Mouse (Mus musculus): ENCODE data around the gene Hist1h2af.

Hist1h2af gene

GRCm38 (mm10) chr13:23533560-23534367 is at the start of gene Hist1h2af:
Hist1h2af (plus strand) TSS chr13:23533906.
- DNase-seq (ENCODE audit: low spot score in 2 of 2): peak; percentile 31 to 53

DNA sequence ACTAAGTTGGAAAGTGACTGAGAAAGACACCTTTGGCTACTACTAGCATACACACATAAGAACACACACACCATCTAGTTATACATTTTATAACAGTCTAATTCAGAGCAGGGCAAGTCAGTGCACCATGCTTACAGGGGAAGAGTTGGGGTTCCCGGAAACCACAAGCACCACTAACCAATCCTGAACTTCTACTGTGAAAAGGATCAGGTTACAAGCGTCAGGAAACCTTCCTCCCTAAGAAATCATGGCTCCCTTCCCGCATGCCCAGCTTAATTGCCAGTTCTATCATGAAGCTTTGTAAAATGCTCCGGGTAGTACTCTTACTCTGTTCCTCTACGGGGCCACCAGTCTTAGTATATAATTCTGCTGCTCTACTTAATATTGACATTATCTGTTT is 48.4 kb upstream of the Hist1h2af start:
- no peak for DNase-seq (ENCODE audit: low spot score in 2 of 2)

DNA sequence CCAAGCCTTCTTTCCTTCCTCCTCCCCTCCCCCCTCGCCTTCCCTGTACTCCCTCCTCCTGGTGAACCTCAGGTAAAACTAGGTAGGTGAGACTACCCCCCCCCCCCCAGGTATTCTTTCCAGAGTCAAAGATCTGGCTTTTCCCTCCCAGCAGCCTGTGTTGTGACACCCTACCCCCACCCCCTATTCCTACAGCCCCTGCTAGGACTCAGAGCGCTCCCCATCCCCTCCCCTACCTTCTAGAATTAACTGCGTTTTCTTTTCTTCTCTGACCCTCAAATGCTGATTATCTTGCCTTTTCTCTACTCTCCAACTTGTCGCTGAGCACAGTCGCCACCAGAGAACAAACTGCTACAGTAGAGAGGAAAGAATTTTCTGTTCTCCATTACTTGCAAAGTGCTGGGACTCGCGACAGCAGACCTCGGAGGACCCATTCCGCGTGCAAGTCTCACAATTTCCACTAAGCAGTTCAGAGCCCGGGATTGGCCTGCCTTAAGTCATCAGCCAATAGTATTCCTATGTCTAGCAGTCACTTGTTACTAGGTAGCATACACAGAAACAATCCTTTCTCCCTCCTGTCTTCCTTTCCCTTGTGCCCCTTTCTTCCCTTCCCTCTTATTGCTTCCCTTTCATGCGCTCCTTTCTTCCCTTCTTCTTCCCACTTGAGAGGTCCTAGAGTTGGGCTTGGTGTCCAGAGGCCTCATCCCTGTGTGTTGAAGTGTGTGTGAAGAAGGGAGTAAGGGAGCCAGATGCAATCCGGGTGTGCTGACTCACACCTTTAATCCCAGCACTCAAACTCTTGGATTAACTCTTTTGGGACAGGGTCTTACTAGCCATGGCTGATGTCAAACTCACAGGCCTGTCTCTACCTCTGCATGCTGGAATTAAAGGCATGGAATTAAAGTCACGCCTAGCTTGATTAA is 45.0 kb upstream of the Hist1h2af start, which contains the start of gene Btn2a2:
TSS of gene Btn2a2 (minus strand) at position 458 of the 923 bp plus-strand sequence.
- DNase-seq (ENCODE audit: low spot score in 2 of 2): peak in 1 of 2 experiments; percentile 52

DNA sequence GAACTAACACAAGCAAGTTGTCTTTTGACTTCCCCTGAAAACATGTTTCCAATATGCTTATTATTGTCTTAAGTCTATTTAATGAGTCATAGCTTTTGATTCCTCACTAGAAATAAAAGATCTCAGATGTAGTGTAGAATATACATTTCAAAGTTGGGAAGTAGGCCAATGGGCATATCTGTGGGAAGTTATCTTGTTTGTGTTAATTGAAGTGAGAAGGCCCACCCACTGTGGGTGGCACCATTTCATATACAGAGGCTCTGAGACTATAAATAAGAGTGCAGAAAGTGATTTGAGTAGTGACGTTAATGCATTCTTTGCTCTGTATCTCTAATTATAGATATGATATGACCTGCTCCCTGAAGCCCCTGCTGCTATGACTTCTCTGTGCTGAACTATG is 42.8 kb upstream of the Hist1h2af start:
- DNase-seq (ENCODE audit: low spot score in 2 of 2): no peak

GRCm38 (mm10) chr13:23491263-23491662 is 42.4 kb upstream of the Hist1h2af start:
- no peak for DNase-seq (ENCODE audit: low spot score in 2 of 2)

- no peak for DNase-seq (ENCODE audit: low spot score in 2 of 2)
Observed at GRCm38 (mm10) chr13:23491990-23492389, 41.7 kb upstream of the Hist1h2af start.

GRCm38 (mm10) chr13:23495526-23495925 is 38.2 kb upstream of the Hist1h2af start:
- no peak for DNase-seq (ENCODE audit: low spot score in 2 of 2)

GRCm38 (mm10) chr13:23497656-23498321 is 35.9 kb upstream of the Hist1h2af start:
- DNase-seq (ENCODE audit: low spot score in 2 of 2): no peak

GRCm38 (mm10) chr13:23498653-23499052 is 35.1 kb upstream of the Hist1h2af start:
- no peak for DNase-seq (ENCODE audit: low spot score in 2 of 2)

DNA sequence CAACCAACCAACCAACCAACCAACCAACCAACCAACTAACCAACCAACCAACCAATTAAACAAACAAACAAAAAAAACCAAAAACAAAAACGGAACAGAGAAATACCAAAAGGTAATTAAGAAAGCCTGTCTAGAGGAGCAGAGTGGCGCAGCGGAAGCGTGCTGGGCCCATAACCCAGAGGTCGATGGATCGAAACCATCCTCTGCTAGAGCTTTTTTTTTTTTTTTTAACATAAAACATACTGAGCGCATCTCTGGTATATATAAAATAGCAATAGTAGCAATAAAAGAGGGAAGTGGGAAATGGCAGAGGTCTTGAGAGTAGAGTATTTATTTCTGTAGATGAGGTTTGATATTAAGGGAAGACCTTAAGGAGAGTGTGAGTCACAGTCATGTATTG is 33.8 kb upstream of the Hist1h2af start:
- no peak for DNase-seq (ENCODE audit: low spot score in 2 of 2)

GRCm38 (mm10) chr13:23500424-23501200 is 33.1 kb upstream of the Hist1h2af start:
- peak; percentile 67 to 78 for DNase-seq (ENCODE audit: low spot score in 2 of 2)

- DNase-seq (ENCODE audit: low spot score in 2 of 2): no peak
Observed at GRCm38 (mm10) chr13:23501511-23501910, 32.2 kb upstream of the Hist1h2af start.

DNA sequence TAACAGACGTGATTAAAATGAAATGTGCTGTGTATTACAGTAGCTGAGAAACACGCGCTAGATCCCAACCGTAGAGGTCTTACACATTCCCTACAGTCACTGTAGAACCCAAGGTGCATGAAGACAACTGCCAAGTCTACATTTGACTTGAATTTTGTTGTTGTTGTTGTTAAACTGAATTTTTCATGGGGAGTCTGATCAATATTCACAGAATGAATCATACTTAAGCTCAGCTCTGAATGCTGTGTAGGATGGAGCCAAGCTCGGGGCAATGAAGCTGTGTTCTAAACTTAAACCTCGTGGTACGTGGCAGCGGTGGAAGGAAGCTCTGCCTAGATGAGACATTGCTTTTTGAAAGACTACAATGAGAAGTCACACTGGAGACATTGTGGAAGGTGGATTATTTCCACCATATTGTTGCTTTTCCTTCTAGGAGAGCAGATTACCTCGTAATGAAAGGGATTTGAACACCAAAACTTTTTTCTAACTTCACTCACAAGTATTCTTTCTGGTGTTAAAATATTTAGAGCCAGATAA is 31.6 kb upstream of the Hist1h2af start:
- no peak for DNase-seq (ENCODE audit: low spot score in 2 of 2)

DNA sequence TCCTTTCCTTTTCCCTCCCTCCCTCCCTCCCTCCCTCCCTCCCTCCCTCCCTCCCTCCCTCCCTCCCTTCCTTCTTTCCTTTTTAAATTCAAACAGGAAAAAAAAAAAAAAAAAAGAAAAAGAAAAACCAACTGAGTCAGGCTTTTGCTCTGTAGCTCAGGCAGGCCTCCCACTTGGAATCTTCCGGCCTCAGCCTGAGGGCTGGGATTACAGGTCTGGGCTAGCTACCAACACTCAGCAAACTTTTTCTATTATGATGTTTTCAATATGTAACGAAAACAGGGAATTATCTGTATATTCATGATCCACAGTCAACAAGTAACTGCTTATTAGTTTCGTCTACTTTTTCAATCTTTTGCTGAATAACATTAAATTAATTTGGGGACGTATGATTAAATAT is 30.8 kb upstream of the Hist1h2af start:
- DNase-seq (ENCODE audit: low spot score in 2 of 2): no peak

DNA sequence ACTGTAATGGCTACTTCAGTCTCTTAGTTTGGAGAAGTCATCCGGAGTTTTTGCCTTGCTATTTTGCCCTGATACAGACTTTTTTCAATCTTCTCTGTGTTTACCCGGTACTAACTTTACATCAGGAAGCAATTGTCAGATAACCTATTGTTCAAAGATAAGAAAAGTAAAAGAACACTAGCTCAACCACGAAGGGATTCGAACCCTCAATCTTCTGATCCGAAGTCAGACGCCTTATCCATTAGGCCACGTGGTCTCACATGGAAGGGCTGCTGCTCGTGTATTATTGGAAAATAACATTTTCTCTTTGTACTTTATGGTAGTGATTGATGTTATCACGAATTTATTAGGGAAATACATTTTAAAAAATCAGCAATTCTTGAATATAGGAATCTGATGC is 29.9 kb upstream of the Hist1h2af start:
- peak; percentile 42 to 59 for DNase-seq (ENCODE audit: low spot score in 2 of 2)

DNA sequence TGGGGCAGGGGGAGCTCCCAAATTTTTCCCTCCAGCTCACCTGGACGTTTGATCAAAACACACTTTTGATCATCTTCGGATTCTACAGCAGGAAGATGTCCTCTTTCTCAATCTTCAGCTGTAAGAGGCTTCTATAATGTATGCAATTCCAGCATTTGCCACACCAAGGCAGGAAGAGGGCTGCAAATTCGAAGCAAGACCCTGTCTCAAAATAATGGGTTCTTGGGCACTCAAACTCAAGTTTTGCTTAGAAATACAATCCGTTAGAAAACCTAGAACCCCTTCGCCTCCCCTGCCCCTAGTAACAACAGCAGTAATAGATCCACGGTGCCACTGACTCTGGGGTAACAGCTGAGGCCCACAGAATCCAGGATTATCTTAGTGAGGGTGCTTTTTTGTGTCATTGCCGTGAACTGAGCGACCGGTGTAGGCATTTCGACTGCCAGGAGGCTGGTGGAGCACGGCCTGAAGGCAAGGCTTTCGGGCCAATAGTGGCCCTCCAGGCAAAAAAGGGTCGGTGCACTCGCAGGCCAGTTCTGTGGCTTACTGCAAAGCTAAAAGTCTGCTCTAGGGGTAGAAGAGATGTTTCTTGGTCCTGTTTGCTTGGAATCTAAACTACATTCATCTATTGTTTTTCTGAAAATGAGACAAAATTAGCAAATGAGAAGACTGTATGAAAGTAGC is 27.9 kb upstream of the Hist1h2af start:
- DNase-seq (ENCODE audit: low spot score in 2 of 2): no peak

DNA sequence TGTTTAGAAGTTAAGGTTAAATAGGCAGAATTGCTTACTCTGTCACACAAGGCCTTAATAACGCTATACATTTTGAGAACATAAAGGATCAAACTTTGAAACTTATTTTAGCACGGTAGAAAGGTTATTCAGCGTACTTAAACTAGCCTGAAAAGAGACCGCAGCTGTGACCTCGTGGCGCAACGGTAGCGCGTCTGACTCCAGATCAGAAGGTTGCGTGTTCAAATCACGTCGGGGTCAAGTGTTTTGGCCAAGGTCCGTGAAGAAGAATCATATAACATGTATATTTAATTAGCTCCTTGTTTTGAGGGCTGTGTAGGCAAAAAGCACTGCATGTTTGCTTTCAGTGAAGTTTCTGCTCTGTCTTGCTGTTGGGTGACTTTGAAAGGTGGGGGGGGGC is 27.4 kb upstream of the Hist1h2af start:
- DNase-seq (ENCODE audit: low spot score in 2 of 2): peak; percentile 52 to 64

DNA sequence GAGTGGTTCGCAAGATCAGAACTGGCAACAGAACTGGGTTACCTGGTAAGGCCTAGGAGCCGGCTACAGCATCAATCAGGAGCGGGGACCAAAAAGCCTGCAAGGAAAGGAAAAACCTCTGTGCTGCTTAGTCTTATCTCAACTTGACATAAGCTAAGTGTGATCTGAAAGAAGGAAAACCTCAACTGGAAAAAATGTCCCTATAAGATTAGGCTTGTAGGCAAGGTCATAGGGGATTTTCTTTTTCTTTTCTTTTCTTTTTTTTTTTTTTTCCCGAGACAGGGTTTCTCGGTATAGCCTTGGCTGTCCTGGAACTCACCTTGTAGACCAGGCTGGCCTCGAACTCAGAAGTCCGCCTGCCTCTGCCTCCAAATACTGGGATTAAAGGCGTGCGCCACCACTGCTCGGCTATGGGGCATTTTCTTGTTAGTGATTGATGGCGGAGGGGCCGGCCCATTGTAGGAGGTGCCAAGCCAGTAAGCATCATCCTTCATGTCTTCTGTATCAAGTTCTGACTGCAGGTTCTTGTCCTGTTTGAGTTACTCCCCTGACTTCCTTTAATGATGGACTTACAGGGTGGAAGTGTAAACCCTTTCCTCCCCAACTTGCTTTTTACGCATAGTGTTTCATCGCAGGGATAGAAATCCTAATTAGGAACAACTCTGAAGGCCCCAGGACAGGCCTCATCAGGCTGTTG is 26.7 kb upstream of the Hist1h2af start:
- no peak for DNase-seq (ENCODE audit: low spot score in 2 of 2)

DNA sequence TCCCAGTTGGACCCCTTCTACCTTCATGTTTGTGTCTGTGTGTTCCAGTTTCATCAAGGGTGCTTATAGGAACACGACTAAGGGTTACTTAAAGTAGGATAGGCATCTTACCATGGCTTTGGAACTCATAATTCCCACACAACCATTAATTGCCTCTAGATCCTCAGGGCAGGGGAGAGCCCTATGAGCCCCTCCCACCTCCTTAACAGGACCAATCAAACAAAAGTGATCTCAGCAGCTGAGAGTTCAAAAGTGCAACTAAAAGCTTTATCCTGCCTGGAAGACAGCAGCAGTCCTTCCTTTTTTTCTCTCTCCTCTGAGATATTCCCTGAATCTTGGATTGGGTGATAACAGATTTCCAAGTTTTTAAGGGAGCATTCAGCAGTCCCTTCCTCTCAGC is 23.6 kb upstream of the Hist1h2af start:
- no peak for DNase-seq (ENCODE audit: low spot score in 2 of 2)

GRCm38 (mm10) chr13:23513517-23513916 is 20.2 kb upstream of the Hist1h2af start:
- DNase-seq (ENCODE audit: low spot score in 2 of 2): no peak

All from natural killer cell, adult 2 months (primary cell).